In genomic region chr7:25272445-25273258, GRCm38 (mm10) we compare ENCODE assay signal across 19 mouse cellular contexts. TPM values are rescaled to one million over a fixed set of nuclear protein-coding genes. Genes with fewer than 3 reads are reported as not detected.
A peak's percentile ranks its signal among the peaks of the same experiment; 100 is the strongest.
DNase-seq lines count a peak whose midpoint lies in the region; ATAC-seq and TF ChIP-seq lines count a peak whose summit lies in the region.
"Had no signal": no experiment of that assay in that cellular context is flagged by ENCODE, and none has a peak within 500 bp of the region (broad histone marks: within the 10 kb centered on the region; RNA-seq: fewer than 3 reads in every experiment).

No protein-coding gene starts in this region.

- H3K79me2 ChIP-seq in MEL (ENCODE audit: control insufficient read depth, insufficient read depth, low read length, poor library complexity), result peaks cover 37% of the 10 kb centered on the region

- intact Hi-C loops in gastrocnemius, adult 2 months (cut with DNase I), result no loop called here

- peak; percentile 22 for DNase-seq in gastrocnemius, adult 2 months
- no peak for DNase-seq in gastrocnemius, postnatal 25 days
- DNase-seq in MEL (ENCODE audit: low read depth, low spot score), result no peak
- no peak for DNase-seq in liver, embryonic 14.5 days (ENCODE audit: low read depth in 3 of 3, low spot score in 3 of 3)
- DNase-seq in embryo, embryonic 9.5 days (ENCODE audit: extremely low spot score), result no peak
- DNase-seq: adrenal gland, adult 2 months; heart, adult 18-20 months; kidney, postnatal 36 days; layer of hippocampus, postnatal 36 days had no signal

- no peaks in the 10 kb centered on the region for H3K27me3 ChIP-seq in neural tube, embryonic 12.5 days (replicated peaks)
- H3K27me3 ChIP-seq in neural tube, embryonic 15.5 days (replicated peaks), result no peaks in the 10 kb centered on the region
- H3K27me3 ChIP-seq in MEL (ENCODE audit: control insufficient read depth in 1 of 2, insufficient read depth in 2 of 2, low read length in 2 of 2), result no peaks in the 10 kb centered on the region
- H3K27me3 ChIP-seq in liver, embryonic 14.5 days (ENCODE audit: control insufficient read depth, insufficient read depth, low read length), result no peaks in the 10 kb centered on the region

- 89% methylated on average over 38 of the region's 38 CpGs for WGBS in neural tube, embryonic 12.5 days
- WGBS in neural tube, embryonic 15.5 days, result 90% methylated on average over 38 of the region's 38 CpGs
- 86% methylated on average over 38 of the region's 38 CpGs for WGBS in liver, embryonic 14.5 days (ENCODE audit: insufficient replicate concordance)

- H3K4me3 ChIP-seq in gastrocnemius, adult 2 months, result no peak overlapping the region
- H3K4me3 ChIP-seq in neural tube, embryonic 12.5 days, result 0 out of 2 replicates have a peak overlapping the region, but pooled peaks have one; percentile 7
- no peak overlapping the region for H3K4me3 ChIP-seq in neural tube, embryonic 15.5 days (replicated peaks)
- peak overlapping the region in 1 of 2 experiments; percentile 0; a peak in 1 of 4 replicates for H3K4me3 ChIP-seq in MEL (ENCODE audit: control insufficient read depth in 1 of 2, insufficient read depth in 1 of 2, low read depth in 2 of 2, low read length in 2 of 2)
- H3K4me3 ChIP-seq in liver, embryonic 14.5 days (ENCODE audit: insufficient read depth in 1 of 2, low read depth in 2 of 2, low read length in 2 of 2), result no peak overlapping the region
- H3K4me3 ChIP-seq: myocyte had no signal

- no peak for TF ChIP-seq POLR2A in MEL (IDR thresholded peaks at IDR 0.05; ENCODE audit: control insufficient read depth in 1 of 2, insufficient read depth in 1 of 2, low read depth in 1 of 2, low read length in 2 of 2, poor library complexity in 1 of 2)

- ATAC-seq in neural tube, embryonic 12.5 days (ENCODE audit: low FRiP score, low read depth), result no peak
- ATAC-seq in neural tube, embryonic 15.5 days (ENCODE audit: low FRiP score), result no peak
- ATAC-seq in liver, embryonic 14.5 days (ENCODE audit: insufficient read depth), result no peak
- ATAC-seq: CD4-positive, CD25-positive, alpha-beta regulatory T cell, adult 4 months; intestine, postnatal 0 days had no signal

- no peak for TF ChIP-seq CTCF in gastrocnemius, adult 2 months (IDR thresholded peaks at IDR 0.05)
- TF ChIP-seq CTCF in MEL (IDR thresholded peaks at IDR 0.05 in 2 of 3, conservative IDR thresholded peaks at IDR 0.05 in 1 of 3; ENCODE audit: control insufficient read depth in 1 of 3, insufficient read depth in 1 of 3, low read depth in 2 of 3, low read length in 3 of 3, poor library complexity in 1 of 3, severe bottlenecking in 1 of 3), result no peak
- no peak for TF ChIP-seq CTCF in liver, embryonic 14.5 days (IDR thresholded peaks at IDR 0.05; ENCODE audit: low read depth)

- H3K4me1 ChIP-seq in neural tube, embryonic 12.5 days, result peaks cover 42% of the 10 kb centered on the region
- peaks cover 71% of the 10 kb centered on the region for H3K4me1 ChIP-seq in neural tube, embryonic 15.5 days
- peaks cover 25 to 62% of the 10 kb centered on the region in 2 experiments for H3K4me1 ChIP-seq in MEL (ENCODE audit: control insufficient read depth in 1 of 2, insufficient read depth in 2 of 2, low read length in 2 of 2)
- H3K4me1 ChIP-seq in liver, embryonic 14.5 days (replicated peaks; ENCODE audit: control insufficient read depth in 2 of 2, insufficient read depth in 2 of 2, low read length in 1 of 2), result peaks cover 50 to 60% of the 10 kb centered on the region in 2 experiments

- H3K36me3 ChIP-seq in neural tube, embryonic 12.5 days, result peaks cover 32% of the 10 kb centered on the region
- peaks cover 29% of the 10 kb centered on the region for H3K36me3 ChIP-seq in neural tube, embryonic 15.5 days
- H3K36me3 ChIP-seq in MEL (ENCODE audit: control insufficient read depth in 1 of 2, insufficient read depth in 2 of 2, low read length in 2 of 2), result peaks cover 0 to 51% of the 10 kb centered on the region in 2 experiments; a peak in 2 of 4 replicates
- peaks cover 2% of the 10 kb centered on the region; the same call in 1 of the 2 replicates for H3K36me3 ChIP-seq in liver, embryonic 14.5 days (replicated peaks; ENCODE audit: control insufficient read depth, insufficient read depth, low read depth)

- TF ChIP-seq RAD21 in MEL (IDR thresholded peaks at IDR 0.05; ENCODE audit: low read depth, low read length), result no peak

- H3K9ac ChIP-seq in neural tube, embryonic 12.5 days, result no peak overlapping the region
- H3K9ac ChIP-seq in neural tube, embryonic 15.5 days (replicated peaks), result no peak overlapping the region
- peak overlapping the region; percentile 54 for H3K9ac ChIP-seq in MEL (ENCODE audit: control insufficient read depth, low read depth, low read length, poor library complexity, severe bottlenecking)
- H3K9ac ChIP-seq in liver, embryonic 14.5 days (replicated peaks), result peak overlapping the region; percentile 64

- H3K27ac ChIP-seq in gastrocnemius, adult 2 months, result no peak overlapping the region
- H3K27ac ChIP-seq in neural tube, embryonic 12.5 days, result no peak overlapping the region
- no peak overlapping the region for H3K27ac ChIP-seq in neural tube, embryonic 15.5 days (replicated peaks)
- peak overlapping the region; percentile 94 for H3K27ac ChIP-seq in MEL (ENCODE audit: control insufficient read depth, low read depth, low read length)
- peak overlapping the region; percentile 80 for H3K27ac ChIP-seq in liver, embryonic 14.5 days

- no peaks in the 10 kb centered on the region for H3K9me3 ChIP-seq in neural tube, embryonic 12.5 days
- H3K9me3 ChIP-seq in neural tube, embryonic 15.5 days (replicated peaks), result no peaks in the 10 kb centered on the region
- H3K9me3 ChIP-seq in MEL (replicated peaks; ENCODE audit: insufficient read depth, low read length), result no peaks in the 10 kb centered on the region
- H3K9me3 ChIP-seq in liver, embryonic 14.5 days (ENCODE audit: control insufficient read depth, low read length), result no peaks in the 10 kb centered on the region

- peak overlapping the region; percentile 10; the same call in 1 of the 2 replicates for H3K4me2 ChIP-seq in neural tube, embryonic 12.5 days (replicated peaks)
- H3K4me2 ChIP-seq in neural tube, embryonic 15.5 days, result no peak overlapping the region
- peak overlapping the region; percentile 69 for H3K4me2 ChIP-seq in liver, embryonic 14.5 days (ENCODE audit: low read depth)

- TF ChIP-seq EP300 in MEL (IDR thresholded peaks at IDR 0.05; ENCODE audit: low read depth in 1 of 2, low read length in 2 of 2), result no peak
- no peak for TF ChIP-seq EP300 in liver, embryonic 14.5 days (IDR thresholded peaks at IDR 0.05; ENCODE audit: low read depth)

RNA-seq across cellular contexts. Expression of gene Cic, which starts 5.1 kb away (rescaled TPM):
- 10 to 100 TPM; 37.0 to 40.4 TPM for total RNA-seq in gastrocnemius, adult 2 months (2021)
- total RNA-seq in gastrocnemius, postnatal 25 days (2021), result 10 to 100 TPM; 29.0 to 30.4 TPM
- 44.2 and 45.0 TPM in 2 replicates for polyA plus RNA-seq in neural tube, embryonic 12.5 days (2016; fragmentation: Nextera tagmentation; extraction: Ambion mirVana)
- 33.3 and 37.2 TPM in 2 replicates for polyA plus RNA-seq in neural tube, embryonic 15.5 days (2015; fragmentation: Nextera tagmentation; extraction: Ambion mirVana)
- 56.6 and 57.2 TPM in 2 replicates for total RNA-seq in MEL (2012; rRNA removed)
- 100 to 1,000 TPM; 157 TPM for polyA plus RNA-seq in MEL (2012; ENCODE audit: insufficient read depth in 1 of 2, insufficient read length in 2 of 2, low read depth in 1 of 2, low replicate concordance in 2 of 2, missing spikeins in 1 of 2)
- 14.0 and 14.8 TPM in 2 replicates for polyA plus RNA-seq in liver, embryonic 14.5 days (2012; rRNA removed)
- polyA plus RNA-seq in liver, embryonic 14.5 days (2014; fragmentation: Nextera tagmentation; extraction: Ambion mirVana), result 9.7 and 12.3 TPM in 2 replicates

RNA-seq across cellular contexts. Expression of gene Erf, which starts 22.1 kb away (rescaled TPM):
- total RNA-seq in gastrocnemius, adult 2 months (2021), result 1 to 10 TPM; 5.4 to 7.4 TPM
- 1 to 10 TPM; 5.8 to 7.2 TPM for total RNA-seq in gastrocnemius, postnatal 25 days (2021)
- 11.9 and 13.1 TPM in 2 replicates for polyA plus RNA-seq in neural tube, embryonic 12.5 days (2016; fragmentation: Nextera tagmentation; extraction: Ambion mirVana)
- polyA plus RNA-seq in neural tube, embryonic 15.5 days (2015; fragmentation: Nextera tagmentation; extraction: Ambion mirVana), result 3.7 and 6.5 TPM in 2 replicates
- total RNA-seq in MEL (2012; rRNA removed), result 18.4 and 24.6 TPM in 2 replicates
- 10 to 100 TPM in 1 of 2 experiments, not detected in 1; 33.2 TPM for polyA plus RNA-seq in MEL (2012; ENCODE audit: insufficient read depth in 1 of 2, insufficient read length in 2 of 2, low read depth in 1 of 2, low replicate concordance in 2 of 2, missing spikeins in 1 of 2)
- 8.5 and 9.8 TPM in 2 replicates for polyA plus RNA-seq in liver, embryonic 14.5 days (2012; rRNA removed)
- polyA plus RNA-seq in liver, embryonic 14.5 days (2014; fragmentation: Nextera tagmentation; extraction: Ambion mirVana), result 5.1 and 5.3 TPM in 2 replicates

RNA-seq across cellular contexts. Expression of gene Pafah1b3, which starts 25.1 kb away (rescaled TPM):
- total RNA-seq in gastrocnemius, adult 2 months (2021), result under 1 TPM; 0.38 to 0.86 TPM
- 1 to 10 TPM; 1.4 to 1.5 TPM for total RNA-seq in gastrocnemius, postnatal 25 days (2021)
- polyA plus RNA-seq in neural tube, embryonic 12.5 days (2016; fragmentation: Nextera tagmentation; extraction: Ambion mirVana), result 400 and 431 TPM in 2 replicates
- polyA plus RNA-seq in neural tube, embryonic 15.5 days (2015; fragmentation: Nextera tagmentation; extraction: Ambion mirVana), result 458 and 569 TPM in 2 replicates
- 85.1 and 85.6 TPM in 2 replicates for total RNA-seq in MEL (2012; rRNA removed)
- 100 to 1,000 TPM; 110 to 180 TPM for polyA plus RNA-seq in MEL (2012; ENCODE audit: insufficient read depth in 1 of 2, insufficient read length in 2 of 2, low read depth in 1 of 2, low replicate concordance in 2 of 2, missing spikeins in 1 of 2)
- polyA plus RNA-seq in liver, embryonic 14.5 days (2012; rRNA removed), result 26.2 and 29.4 TPM in 2 replicates
- polyA plus RNA-seq in liver, embryonic 14.5 days (2014; fragmentation: Nextera tagmentation; extraction: Ambion mirVana), result 24.3 and 29.8 TPM in 2 replicates

RNA-seq across cellular contexts. Expression of gene Prr19, which starts 28.6 kb away (rescaled TPM):
- not detected for total RNA-seq in gastrocnemius, adult 2 months (2021)
- not detected for total RNA-seq in gastrocnemius, postnatal 25 days (2021)
- 1.1 and 1.5 TPM in 2 replicates for polyA plus RNA-seq in neural tube, embryonic 12.5 days (2016; fragmentation: Nextera tagmentation; extraction: Ambion mirVana)
- polyA plus RNA-seq in neural tube, embryonic 15.5 days (2015; fragmentation: Nextera tagmentation; extraction: Ambion mirVana), result 3.0 and 3.5 TPM in 2 replicates
- total RNA-seq in MEL (2012; rRNA removed), result not detected in 2 replicates
- under 1 TPM in 1 of 2 experiments, not detected in 1; 0.11 TPM for polyA plus RNA-seq in MEL (2012; ENCODE audit: insufficient read depth in 1 of 2, insufficient read length in 2 of 2, low read depth in 1 of 2, low replicate concordance in 2 of 2, missing spikeins in 1 of 2)
- polyA plus RNA-seq in liver, embryonic 14.5 days (2012; rRNA removed), result 0.03 and 0.04 TPM in 2 replicates
- not detected in 2 replicates for polyA plus RNA-seq in liver, embryonic 14.5 days (2014; fragmentation: Nextera tagmentation; extraction: Ambion mirVana)
- total RNA-seq: adrenal gland, adult 2 months; heart, adult 18-20 months; heart, postnatal 14 days; layer of hippocampus, postnatal 36 days; liver, adult 2 months; megakaryocyte-erythroid progenitor cell, adult 5-6 weeks had no signal
- polyA plus RNA-seq: adrenal gland, adult 2 months; CD4-positive, CD25-positive, alpha-beta regulatory T cell, adult 4 months; liver, adult 2 months; myocyte; spleen, adult 2 months had no signal

RNA-seq across cellular contexts. Expression of gene Tmem145, which starts 33.3 kb away (rescaled TPM):
- total RNA-seq in gastrocnemius, adult 2 months (2021), result not detected
- not detected for total RNA-seq in gastrocnemius, postnatal 25 days (2021)
- polyA plus RNA-seq in neural tube, embryonic 12.5 days (2016; fragmentation: Nextera tagmentation; extraction: Ambion mirVana), result 26.0 and 28.3 TPM in 2 replicates
- 73.5 and 98.1 TPM in 2 replicates for polyA plus RNA-seq in neural tube, embryonic 15.5 days (2015; fragmentation: Nextera tagmentation; extraction: Ambion mirVana)
- not detected in 2 replicates for total RNA-seq in MEL (2012; rRNA removed)
- polyA plus RNA-seq in MEL (2012; ENCODE audit: insufficient read depth in 1 of 2, insufficient read length in 2 of 2, low read depth in 1 of 2, low replicate concordance in 2 of 2, missing spikeins in 1 of 2), result not detected
- polyA plus RNA-seq in liver, embryonic 14.5 days (2012; rRNA removed), result 0.23 TPM in 1 of 2 replicates, not detected in the other
- polyA plus RNA-seq in liver, embryonic 14.5 days (2014; fragmentation: Nextera tagmentation; extraction: Ambion mirVana), result not detected in 2 replicates
- total RNA-seq: heart, adult 18-20 months; heart, postnatal 14 days; liver, adult 2 months; megakaryocyte-erythroid progenitor cell, adult 5-6 weeks had no signal
- polyA plus RNA-seq: CD4-positive, CD25-positive, alpha-beta regulatory T cell, adult 4 months; liver, adult 2 months; spleen, adult 2 months; thymus, postnatal 0 days had no signal

Comparison
In these comparisons a context has a peak if more than half of its experiments do, and no peak if none do; other contexts are left out.
1. H3K27ac ChIP-seq: peak in MEL (single experiment) and liver, embryonic 14.5 days (single experiment); none in gastrocnemius, adult 2 months (single experiment), neural tube, embryonic 12.5 days (single experiment) and neural tube, embryonic 15.5 days (single experiment).
2. H3K9ac ChIP-seq: peak in MEL (single experiment) and liver, embryonic 14.5 days (single experiment); none in neural tube, embryonic 12.5 days (single experiment) and neural tube, embryonic 15.5 days (single experiment).